Mouse (Mus musculus): ENCODE measurements at regions not wholly inside any gene's neighbourhood (a gene's known extent, or its start where the extent isn't known, plus 50 kb on each side); places are given as distances from the start of the nearest gene placed in this dataset.

DNA sequence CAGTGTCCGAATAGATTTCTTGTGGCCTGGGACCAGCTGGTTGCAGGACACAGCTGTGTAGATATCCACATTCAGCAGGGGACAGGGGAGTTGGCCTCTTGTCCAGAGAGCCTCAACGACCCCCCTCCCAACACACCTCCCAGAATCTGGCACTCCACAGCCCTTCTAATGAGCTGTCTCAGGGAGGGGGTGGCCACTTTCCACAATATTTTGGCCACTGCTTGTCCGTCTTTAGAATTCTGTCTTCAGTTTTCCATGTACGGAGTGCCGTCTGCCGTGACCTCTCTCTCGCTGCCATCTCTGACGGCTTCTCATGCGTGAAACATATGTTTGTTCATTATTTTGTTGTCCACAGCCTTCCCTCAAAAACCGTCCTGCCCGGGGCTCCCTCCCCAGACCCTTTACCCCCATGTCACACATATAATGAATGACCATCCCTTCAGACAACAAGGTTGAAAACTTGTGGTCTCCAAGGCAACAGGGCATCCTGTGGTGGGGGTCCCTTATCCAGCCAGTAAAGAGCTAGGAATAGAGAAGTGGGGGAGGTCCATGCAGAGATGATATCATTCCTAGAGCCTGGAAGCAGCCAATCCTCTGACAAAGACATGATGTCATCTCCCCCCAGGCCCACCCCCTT is 200.3 kb downstream of the Sox9 start:
- DNase-seq (ENCODE audit: low spot score), result no peak

DNA sequence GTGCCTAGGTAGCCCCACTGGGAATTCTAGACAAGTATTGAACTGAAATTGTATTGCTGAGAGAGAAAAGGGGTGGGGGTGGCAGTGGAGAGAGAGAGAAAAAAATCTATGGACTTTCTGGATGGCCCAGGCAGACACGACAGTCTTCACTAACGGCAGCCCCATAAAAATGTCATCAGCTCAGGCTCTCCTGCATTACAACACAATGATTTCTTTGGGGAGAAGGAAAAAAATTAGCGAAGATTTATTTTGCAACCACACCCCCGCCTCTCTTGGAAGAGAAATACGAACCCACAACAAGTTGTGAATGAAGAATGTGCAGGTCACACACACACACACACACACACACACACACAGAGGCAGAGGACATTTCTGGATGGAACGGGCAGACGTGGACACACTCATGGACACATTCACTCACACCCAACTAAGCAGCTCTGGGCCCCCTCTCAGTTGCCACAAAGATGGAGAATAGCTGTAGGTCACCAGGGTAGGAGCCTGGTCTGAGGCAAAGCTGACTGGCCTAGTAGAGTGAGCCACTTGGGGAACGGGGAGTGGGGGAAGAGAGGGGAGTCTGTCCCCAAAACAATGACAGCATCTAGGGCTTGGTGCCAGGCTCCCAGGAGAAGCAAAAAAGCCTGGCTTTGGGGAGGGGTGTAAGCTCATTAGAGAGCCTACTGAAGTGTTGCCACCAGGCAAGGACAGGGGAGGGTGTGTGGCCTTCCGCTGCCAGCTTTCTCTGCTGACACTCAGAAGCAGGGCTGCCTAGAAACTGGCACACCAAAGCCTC is 201.0 kb downstream of the Sox9 start:
- DNase-seq (ENCODE audit: low spot score), result no peak

DNA sequence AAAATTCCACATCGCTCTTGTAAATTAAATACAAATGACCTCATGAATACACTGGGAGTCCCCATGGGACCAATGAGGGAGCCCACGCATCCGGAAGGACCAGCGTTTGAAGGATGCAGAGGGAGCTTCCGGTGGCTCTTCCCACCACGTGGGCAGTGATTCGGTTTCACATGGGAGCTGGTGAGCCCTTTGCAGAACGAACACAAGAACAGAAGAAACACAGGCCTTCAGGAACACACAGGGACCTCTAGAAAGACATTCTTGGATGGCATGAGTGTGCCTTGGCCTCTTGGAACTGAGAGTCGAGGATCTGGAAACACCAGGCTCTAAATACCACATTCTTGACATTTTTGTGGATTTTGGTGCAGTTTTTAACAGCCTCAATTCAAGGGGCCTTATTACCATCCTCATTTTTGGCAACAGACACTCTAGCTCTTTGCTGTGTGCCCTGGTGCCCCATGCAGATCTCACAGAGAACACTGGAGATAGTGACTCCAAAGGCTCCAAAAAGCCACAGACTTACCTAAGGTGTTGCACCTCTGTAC is 204.1 kb downstream of the Sox9 start:
- DNase-seq (ENCODE audit: low spot score), result no peak

GRCm38 (mm10) chr11:112987782-112988181 is 205.8 kb downstream of the Sox9 start:
- no peak for DNase-seq (ENCODE audit: low spot score)

DNA sequence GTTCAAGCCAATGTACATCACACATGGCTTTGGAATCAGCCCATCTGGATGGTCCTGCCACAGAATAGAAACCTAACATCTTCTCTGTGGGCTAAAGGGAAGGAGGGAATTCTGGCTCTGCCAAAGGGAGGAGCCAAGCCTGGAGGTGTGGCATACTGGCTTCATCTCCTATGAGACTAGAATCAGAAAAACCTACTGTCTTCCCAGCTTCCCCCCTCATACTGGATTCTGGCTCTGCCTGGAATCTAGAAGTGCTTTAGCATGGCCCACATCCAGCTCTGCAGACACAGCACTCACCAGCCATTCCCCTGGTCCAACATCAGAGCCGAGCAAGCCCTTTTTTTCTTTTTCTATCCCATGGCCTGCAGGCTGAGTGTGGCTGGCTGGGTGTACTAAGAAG is 206.9 kb downstream of the Sox9 start:
- DNase-seq (ENCODE audit: low spot score), result no peak

GRCm38 (mm10) chr11:112989981-112990512 is 208.0 kb downstream of the Sox9 start:
- DNase-seq (ENCODE audit: low spot score), result no peak

- DNase-seq (ENCODE audit: low spot score), result no peak
Observed at GRCm38 (mm10) chr11:112990751-112991150, 208.7 kb downstream of the Sox9 start.

GRCm38 (mm10) chr11:112991862-112992261 is 209.8 kb downstream of the Sox9 start:
- DNase-seq (ENCODE audit: low spot score), result no peak

DNA sequence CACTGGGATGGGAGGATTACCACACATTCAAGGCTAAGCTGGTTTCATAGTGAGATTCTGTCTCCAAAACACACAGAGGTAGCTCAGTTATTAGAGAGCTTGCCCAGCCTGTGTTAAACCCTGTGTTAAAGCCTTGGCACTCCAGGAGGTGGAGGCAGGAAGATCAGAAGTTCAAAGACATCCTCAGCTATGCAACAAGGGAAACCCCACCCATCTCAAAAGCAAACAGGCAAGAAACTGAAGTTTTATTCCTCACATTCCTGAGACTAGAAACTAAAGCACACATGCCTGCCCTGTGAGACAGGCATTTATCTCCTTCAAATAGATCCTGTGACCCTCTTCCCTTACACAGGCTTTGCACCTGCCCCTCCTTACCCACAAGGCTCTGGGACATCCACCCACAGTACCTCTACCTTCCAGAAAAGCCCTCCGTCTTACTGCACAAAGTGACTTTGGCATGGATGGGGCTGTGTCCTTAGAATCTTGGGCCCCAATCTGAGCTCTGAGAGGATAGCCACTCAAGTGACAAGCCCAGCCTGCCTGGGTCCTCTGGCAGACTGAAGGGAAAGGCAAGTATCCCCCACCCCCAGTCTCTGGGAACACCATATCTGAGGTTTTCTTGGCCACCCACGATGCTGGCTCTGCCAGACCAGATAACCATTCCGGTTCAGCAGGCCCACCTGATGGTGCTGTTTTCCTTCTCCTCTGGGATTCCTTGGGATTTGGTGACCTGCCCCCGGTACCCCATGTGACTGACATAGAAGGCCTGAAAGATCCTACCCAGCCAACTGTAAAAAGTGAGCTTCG is 217.0 kb downstream of the Sox9 start:
- no peak for DNase-seq (ENCODE audit: low spot score)

DNA sequence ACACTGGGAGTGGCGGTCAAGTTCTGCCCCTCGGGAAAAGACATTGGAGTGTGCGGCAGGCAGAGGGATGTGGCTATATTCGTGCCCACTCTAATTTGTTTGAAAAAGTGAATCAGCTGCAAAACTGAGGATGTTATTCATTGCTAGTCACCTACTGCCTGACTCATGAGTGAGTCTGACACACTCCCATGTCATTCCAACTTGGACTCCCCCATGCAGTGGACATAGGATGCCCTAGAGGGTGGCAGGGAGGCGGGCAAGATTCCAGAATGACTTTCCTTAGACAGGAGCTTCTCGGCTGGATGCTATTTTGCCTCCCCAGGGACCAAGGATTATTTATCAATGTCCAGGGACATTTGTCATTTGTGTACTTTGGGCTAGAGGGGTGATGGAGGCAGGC is 219.0 kb downstream of the Sox9 start:
- no peak for DNase-seq (ENCODE audit: low spot score)

GRCm38 (mm10) chr11:113005895-113006294 is 223.9 kb downstream of the Sox9 start:
- DNase-seq (ENCODE audit: low spot score), result no peak

GRCm38 (mm10) chr11:113008521-113008920 is 226.5 kb downstream of the Sox9 start:
- DNase-seq (ENCODE audit: low spot score), result no peak

DNA sequence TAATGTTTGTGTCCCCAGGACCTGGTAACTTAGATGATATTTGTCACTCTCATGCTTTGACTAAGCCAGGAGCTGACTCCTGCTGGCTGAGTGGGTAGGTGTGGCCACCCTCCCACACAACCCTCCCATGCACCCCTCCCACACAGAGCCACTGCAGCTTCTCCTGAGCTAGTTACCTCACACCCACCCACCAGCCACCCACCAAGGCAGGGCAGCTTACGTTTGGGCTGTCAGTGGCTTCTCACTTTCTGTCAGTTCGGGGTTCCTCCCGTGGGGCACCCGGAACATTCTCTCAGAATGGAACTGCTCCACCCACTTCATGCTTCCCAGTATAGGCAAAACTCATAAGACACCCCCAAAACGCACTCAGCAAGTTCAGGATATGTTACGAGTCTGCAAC is 227.4 kb downstream of the Sox9 start:
- DNase-seq (ENCODE audit: low spot score), result no peak

GRCm38 (mm10) chr11:113010906-113011305 is 228.9 kb downstream of the Sox9 start:
- no peak for DNase-seq (ENCODE audit: low spot score)

DNA sequence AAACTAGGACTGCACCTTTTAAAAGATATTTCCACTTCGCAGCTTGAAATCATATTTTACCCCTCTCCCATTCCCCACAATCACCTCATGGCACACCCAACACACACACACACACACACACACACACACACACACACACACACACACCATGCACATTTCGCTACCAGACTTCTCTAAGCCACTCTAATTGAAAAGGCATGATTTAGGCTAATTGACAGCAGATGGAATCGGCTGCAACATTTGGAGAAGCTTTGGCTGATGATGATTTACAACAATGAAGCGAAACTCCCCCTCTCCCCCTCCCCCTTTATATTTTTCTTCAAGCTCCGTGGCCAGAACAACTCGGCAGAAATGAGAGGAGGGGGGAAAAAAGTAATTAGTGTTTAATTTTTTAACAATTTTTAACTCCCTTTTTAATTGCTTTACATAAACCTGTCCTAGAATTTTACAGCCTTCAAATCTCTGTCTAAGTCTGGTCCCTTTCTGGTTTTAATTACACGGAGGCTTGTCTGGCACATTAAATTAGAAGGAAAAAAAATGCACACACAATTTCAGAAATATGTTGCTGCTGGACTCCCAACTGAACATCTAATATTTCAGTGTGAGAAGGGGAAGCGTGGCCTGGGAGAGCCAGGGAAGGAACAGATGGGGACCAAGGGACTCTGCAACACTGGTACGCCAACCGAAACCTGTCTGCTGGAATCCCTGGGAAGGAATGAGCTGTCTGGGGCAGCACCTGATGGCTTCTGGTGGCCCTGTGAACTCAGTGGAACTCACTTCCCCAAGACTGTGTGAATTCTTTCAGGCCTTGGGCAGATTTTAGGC is 232.4 kb downstream of the Sox9 start:
- DNase-seq (ENCODE audit: low spot score), result no peak

DNA sequence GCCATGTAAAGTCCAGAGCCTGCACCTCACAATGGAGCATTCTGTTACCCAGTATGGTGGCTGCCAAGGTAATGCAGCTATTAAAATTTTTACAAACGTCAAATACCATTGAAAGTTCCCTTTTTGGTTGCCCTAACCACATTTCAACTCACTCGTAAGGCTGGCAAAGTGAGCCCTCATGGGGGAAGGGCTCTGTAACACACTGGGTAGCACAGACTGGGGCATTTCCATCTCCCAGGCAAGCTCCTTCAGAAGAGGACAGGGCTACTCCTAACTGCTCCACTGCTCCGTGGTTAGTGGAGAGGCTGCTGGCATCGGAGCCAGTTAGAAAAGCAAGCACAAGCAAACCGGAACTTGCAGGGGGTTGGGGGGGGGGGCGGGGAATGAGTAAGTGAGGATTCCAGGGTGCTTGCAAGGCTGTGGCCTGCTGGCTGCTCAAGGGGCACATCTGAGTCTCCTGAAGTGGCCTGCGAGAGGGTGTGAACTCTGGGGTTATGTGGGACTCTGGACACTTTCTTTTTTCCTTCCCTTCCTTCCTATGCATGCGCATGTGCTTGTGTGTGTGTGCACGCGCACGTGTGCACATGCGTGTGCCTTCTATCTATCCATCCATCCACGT is 233.8 kb downstream of the Sox9 start:
- no peak for DNase-seq (ENCODE audit: low spot score)

DNA sequence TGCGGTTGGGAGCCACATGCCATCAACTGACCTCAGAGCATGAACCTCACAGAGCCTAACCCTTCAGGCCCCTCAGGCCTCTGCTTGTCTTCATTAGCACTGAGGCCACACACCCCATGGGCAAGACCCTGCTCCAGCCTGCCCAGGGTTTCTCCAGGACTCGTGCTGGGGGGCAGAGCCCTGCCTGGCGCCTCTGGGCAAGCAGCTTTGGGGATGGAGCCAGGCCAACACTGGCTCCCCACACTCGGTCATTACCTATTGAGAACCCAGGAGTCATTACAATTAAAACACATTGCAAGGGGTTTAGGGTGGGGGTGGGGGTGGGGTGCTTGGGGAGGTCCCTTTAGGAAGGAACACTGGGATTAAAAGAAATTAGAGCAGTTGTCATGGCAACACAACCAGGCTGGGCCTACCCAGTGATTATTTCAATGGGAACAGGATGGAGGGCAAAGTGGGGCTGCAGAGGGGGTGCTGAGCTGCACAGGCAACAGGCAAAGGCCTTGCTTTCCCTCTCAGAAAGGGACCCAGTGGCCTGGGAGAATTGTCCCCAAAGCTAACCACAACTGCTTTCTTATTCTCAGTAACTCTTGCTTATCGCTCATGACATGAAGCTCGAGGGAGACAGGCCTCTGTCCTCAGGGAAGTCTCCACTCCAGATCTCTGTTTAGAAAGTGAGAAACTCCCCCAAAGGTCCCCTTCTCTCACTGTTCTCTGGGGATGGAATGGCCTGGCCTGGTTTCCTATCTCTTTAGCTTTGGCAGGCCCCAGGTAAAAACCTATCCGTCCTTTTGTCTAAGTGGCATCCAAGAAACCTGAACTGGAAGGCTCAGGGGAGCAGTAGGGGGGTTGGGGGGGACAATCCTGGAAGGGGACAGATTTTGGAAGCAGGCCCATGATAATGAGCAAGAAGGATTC is 235.0 kb downstream of the Sox9 start:
- DNase-seq (ENCODE audit: low spot score), result no peak

GRCm38 (mm10) chr11:113021533-113021932 is 239.5 kb downstream of the Sox9 start:
- DNase-seq (ENCODE audit: low spot score), result no peak

DNA sequence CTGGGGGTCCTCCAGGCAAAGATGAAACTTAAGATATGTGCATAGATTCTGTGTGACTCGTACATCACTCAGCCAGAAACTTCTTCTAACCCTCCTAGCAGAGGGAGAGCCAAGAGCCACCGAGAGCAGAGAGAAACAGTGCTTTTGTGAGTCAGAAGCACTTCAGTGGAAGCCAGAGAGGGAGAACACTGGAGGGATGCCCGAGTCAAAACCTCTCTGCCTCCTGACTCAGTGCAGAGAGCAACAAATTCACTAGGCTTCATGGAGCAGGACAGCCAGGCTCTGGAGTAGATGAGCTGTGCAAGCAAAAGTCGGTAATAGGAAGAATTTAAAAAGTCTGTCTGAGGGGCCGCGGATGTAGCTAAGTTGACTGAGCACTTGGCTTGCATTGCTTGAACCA is 245.0 kb downstream of the Sox9 start:
- DNase-seq (ENCODE audit: low spot score), result no peak

Data from c-Kit-positive CD71-positive TER-119-positive erythroid progenitor cells, embryonic 14.5 days (primary cell).